Mouse (Mus musculus): ENCODE measurements around the gene Opcml. TPM values are rescaled to one million over a fixed set of nuclear protein-coding genes. Genes with fewer than 3 reads are reported as not detected.

The Opcml gene
- polyA plus RNA-seq, 1 experiment from 2014 or later = 2.5 TPM

DNA sequence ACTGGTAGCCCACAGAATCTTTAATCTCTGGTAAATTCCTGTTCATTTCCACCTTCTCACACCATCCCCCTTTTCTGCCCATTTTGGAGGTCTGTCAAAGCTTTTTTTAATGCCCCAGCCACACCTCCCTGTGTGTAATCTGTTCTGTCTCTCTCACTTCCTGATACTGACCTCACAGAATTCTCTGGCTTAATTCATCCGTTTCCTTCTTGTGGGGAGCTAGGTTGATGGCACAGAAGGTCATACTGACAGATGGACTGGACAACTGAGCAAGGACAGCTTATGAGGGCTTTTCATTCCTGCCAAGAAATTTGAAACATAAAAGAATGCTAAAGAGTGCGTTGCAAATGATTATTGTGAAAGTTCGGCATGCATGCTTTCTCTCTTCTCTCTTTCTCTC is 126.7 kb downstream of the Opcml start:
- Histone ChIP-seq H3K27me3 (ENCODE audit: insufficient read depth, poor library complexity, severe bottlenecking) (no peaks in the 10 kb centered on the region), H3K4me3 (no peak overlapping the region), H3K36me3 (no peaks in the 10 kb centered on the region), H3K27ac (no peak overlapping the region), H3K4me1 (replicated peaks) (no peaks in the 10 kb centered on the region), H3K9me3 (no peaks in the 10 kb centered on the region)
- no peak for DNase-seq (ENCODE audit: low spot score)
- WGBS = 64% methylated on average over 3 of the region's 3 CpGs

DNA sequence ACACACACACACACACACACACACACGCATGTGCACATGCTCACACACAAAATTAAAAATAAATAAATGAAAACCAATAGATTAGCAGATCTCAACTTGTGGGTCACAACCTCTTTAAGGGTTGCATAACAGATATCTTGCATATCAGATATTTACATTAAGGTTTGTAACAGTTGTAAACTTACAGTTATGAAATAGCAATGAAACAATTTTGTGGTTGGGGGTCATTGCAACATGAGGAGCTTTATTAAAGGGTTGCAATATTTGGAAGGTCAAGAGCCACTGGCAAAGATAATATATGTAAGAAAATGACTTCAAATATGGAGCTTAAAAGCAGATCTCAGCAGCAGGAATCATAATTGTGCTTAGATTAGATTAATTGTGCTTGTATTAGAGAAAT is 132.9 kb downstream of the Opcml start:
- DNase-seq (ENCODE audit: low spot score) = no peak
- Histone ChIP-seq H3K27me3 (ENCODE audit: insufficient read depth, poor library complexity, severe bottlenecking) (no peaks in the 10 kb centered on the region), H3K9me3 (no peaks in the 10 kb centered on the region), H3K4me3 (no peak overlapping the region), H3K27ac (no peak overlapping the region), H3K4me1 (replicated peaks) (no peaks in the 10 kb centered on the region), H3K36me3 (no peaks in the 10 kb centered on the region)
- WGBS = 87% methylated on average over 1 of the region's 1 CpGs

GRCm38 (mm10) chr9:27923945-27924825 is 133.6 kb downstream of the Opcml start:
- Histone ChIP-seq H3K27me3 (ENCODE audit: insufficient read depth, poor library complexity, severe bottlenecking) (no peaks in the 10 kb centered on the region), H3K4me1 (replicated peaks) (no peaks in the 10 kb centered on the region), H3K9me3 (no peaks in the 10 kb centered on the region), H3K36me3 (no peaks in the 10 kb centered on the region), H3K4me3 (no peak overlapping the region), H3K27ac (no peak overlapping the region)
- DNase-seq (ENCODE audit: low spot score) = no peak
- WGBS = 74% methylated on average over 4 of the region's 4 CpGs

DNA sequence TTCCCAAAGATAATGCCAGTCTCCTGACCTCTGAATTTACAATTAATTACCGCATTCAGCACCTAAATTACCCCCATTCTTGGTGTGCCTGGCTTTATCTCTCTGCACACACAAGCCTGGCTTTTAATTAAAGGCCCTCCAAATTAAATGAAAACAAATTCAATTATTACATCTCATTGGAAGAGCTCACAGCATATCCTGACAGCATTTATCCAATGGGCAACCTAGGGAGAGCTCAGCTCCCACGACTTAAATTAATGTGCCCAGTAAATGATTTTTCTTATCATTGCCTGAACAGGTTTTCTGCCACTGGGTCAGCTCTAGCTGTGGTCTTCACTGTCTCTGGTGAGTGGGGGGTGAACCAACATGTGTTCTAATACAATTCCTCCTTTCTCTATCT is 135.1 kb downstream of the Opcml start:
- no peak for DNase-seq (ENCODE audit: low spot score)
- Histone ChIP-seq H3K36me3 (no peaks in the 10 kb centered on the region), H3K4me3 (no peak overlapping the region), H3K9me3 (no peaks in the 10 kb centered on the region), H3K4me1 (replicated peaks) (no peaks in the 10 kb centered on the region), H3K27ac (no peak overlapping the region), H3K27me3 (ENCODE audit: insufficient read depth, poor library complexity, severe bottlenecking) (no peaks in the 10 kb centered on the region)
- WGBS = 80% methylated on average over 2 of the region's 2 CpGs

DNA sequence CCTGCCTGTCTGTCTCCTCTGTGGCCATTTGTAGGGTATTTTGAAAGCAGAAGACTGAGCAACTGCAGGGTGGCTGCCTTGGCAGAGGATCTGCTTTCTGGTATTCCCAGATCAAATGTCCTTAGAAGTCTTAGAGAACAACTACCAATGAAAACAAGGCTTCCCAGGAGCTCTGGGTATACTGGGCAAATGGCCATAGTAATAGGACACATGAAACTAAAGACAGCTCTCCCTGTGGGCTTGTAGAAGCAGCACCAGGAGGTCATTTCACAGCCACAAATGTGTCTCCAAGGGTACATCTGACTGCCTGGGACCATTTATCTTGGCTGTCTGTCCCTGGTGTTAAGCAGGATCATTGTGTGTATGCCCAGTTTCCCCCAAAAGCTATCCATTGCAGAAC is 146.7 kb downstream of the Opcml start:
- Histone ChIP-seq H3K27ac (no peak overlapping the region), H3K27me3 (ENCODE audit: insufficient read depth, poor library complexity, severe bottlenecking) (no peaks in the 10 kb centered on the region), H3K36me3 (no peaks in the 10 kb centered on the region), H3K4me3 (no peak overlapping the region), H3K9me3 (no peaks in the 10 kb centered on the region), H3K4me1 (replicated peaks) (no peaks in the 10 kb centered on the region)
- DNase-seq (ENCODE audit: low spot score) = no peak

DNA sequence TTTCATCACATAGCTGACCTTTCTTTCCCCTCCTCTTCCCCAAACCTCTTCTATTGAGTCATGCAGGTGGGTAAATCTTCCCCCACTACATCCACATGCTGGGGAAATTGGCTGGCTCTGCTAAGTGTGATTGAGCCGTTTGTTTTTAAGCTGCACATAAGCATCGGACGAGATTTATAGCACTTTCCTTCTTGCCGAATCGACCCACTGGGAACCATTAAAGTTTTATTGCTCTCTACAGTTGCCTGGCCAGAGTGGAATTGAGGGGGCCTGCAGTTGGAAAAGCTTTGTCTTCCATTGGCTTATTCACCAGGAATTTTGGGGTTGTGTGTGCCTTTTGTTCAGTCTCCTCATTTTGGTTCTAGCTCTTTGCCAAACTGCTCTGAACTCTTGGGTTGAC is 147.1 kb downstream of the Opcml start:
- Histone ChIP-seq H3K4me3 (no peak overlapping the region), H3K27ac (no peak overlapping the region), H3K9me3 (no peaks in the 10 kb centered on the region), H3K36me3 (no peaks in the 10 kb centered on the region), H3K4me1 (replicated peaks) (no peaks in the 10 kb centered on the region), H3K27me3 (ENCODE audit: insufficient read depth, poor library complexity, severe bottlenecking) (no peaks in the 10 kb centered on the region)
- WGBS = 90% methylated on average over 5 of the region's 5 CpGs
- no peak for DNase-seq (ENCODE audit: low spot score)

DNA sequence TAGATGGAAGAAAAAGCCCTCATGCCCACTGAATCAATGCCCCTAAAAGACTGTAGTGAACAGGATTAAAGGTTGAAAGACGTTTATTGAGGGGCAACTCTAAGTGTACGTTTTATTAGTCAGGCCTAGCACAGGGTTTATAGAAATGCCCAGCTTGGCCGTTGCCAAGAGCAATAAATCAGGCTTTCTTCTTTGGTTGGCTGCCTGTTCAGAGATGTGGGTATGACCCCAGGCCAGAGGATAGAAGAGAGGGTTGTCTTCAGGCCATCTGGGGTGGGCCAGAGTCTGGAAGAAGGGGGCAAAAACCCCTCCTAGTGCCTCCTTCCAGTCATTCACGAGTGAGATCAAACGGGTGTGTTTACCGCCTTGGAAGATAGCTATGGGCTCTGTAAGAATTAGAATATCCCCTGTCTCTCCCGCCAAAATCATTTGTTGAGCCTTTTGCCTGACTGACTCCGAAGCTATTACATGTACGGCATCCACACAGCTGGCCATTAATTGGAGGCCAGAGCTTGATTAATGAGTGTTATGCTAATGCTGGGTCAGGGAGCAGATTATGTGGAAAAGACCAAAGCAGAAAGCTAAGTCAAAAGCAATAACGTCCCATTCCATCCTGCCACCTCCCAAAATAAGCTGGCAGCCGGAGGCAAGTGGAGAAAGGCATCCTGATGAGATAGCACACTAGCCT is 154.9 kb downstream of the Opcml start:
- H3K4me3 ChIP-seq = no peak overlapping the region
- H3K4me1 ChIP-seq (replicated peaks) = no peaks in the 10 kb centered on the region
- WGBS = 74% methylated on average over 11 of the region's 11 CpGs
- no peaks in the 10 kb centered on the region for H3K27me3 ChIP-seq (ENCODE audit: insufficient read depth, poor library complexity, severe bottlenecking)
- H3K9me3 ChIP-seq = no peaks in the 10 kb centered on the region
- no peak for DNase-seq (ENCODE audit: low spot score)
- no peak overlapping the region for H3K27ac ChIP-seq
- H3K36me3 ChIP-seq = no peaks in the 10 kb centered on the region

DNA sequence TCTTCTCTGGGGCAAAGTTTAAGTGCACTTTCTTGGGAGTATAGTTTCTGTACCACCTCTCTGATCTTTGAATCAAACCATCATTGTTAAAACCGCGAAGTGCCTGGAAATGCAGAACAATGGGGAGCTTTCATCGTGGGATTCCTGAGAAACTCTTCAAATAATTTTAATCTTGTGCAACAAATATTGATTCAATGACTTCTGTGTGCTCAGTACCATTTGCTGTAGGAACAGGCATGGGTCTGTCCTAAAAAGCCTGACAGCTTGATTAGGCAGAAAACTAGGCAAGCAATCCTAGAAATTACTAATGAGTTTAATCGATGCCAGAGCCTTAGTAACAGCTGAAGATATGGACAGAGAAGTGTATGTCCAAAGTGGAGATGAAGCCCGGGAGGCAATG is 160.5 kb downstream of the Opcml start:
- DNase-seq (ENCODE audit: low spot score) = no peak
- 55% methylated on average over 5 of the region's 5 CpGs for WGBS
- no peaks in the 10 kb centered on the region for H3K27me3 ChIP-seq (ENCODE audit: insufficient read depth, poor library complexity, severe bottlenecking)
- H3K4me1 ChIP-seq (replicated peaks) = peaks cover 5% of the 10 kb centered on the region
- no peak overlapping the region for H3K27ac ChIP-seq
- no peaks in the 10 kb centered on the region for H3K9me3 ChIP-seq
- H3K36me3 ChIP-seq = no peaks in the 10 kb centered on the region
- no peak overlapping the region for H3K4me3 ChIP-seq

DNA sequence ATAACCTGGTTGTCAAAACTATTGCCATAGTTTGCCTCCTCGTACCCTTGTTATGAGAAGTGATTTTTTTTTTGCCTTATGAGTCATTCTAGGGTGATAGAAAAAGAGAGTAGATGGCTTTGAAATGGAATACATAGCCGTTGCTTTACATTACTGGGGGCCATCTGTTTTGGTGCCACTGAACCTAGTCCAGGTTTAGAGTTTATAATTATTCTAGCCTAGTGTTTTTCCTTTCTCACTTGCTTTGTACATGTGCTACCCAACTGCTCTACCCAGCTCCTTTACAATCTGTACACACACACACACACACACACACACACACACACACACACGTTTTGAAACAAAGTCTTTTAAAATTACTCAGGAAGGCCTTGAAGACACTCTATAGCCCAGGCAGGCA is 171.1 kb downstream of the Opcml start:
- no peak overlapping the region for H3K4me3 ChIP-seq
- no peaks in the 10 kb centered on the region for H3K9me3 ChIP-seq
- DNase-seq (ENCODE audit: low spot score) = no peak
- H3K27me3 ChIP-seq (ENCODE audit: insufficient read depth, poor library complexity, severe bottlenecking) = no peaks in the 10 kb centered on the region
- H3K36me3 ChIP-seq = no peaks in the 10 kb centered on the region
- no peak overlapping the region for H3K27ac ChIP-seq
- H3K4me1 ChIP-seq (replicated peaks) = no peaks in the 10 kb centered on the region
- 90% methylated on average over 3 of the region's 3 CpGs for WGBS

DNA sequence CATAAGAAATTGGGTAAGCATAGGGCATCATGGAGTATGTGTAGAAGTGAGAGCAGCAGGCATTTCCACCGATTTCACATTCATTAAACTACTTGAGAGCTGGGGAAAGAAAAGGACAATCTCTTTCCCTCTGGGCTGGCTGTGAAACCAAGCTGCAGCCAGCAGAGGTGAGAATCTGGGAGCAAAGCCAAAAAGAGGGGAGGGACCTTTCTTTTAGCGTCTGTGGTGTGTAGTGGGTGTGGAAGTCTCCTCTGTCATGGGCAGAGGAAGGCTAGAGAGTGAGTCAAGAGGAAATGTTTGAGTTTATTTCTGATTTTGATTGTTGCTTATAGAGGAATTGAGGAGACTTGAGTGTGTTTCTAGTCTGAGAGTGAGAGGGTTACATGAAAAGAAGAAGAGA is 172.8 kb downstream of the Opcml start:
- 75% methylated on average over 2 of the region's 2 CpGs for WGBS
- no peaks in the 10 kb centered on the region for H3K27me3 ChIP-seq (ENCODE audit: insufficient read depth, poor library complexity, severe bottlenecking)
- no peak for DNase-seq (ENCODE audit: low spot score)
- no peaks in the 10 kb centered on the region for H3K36me3 ChIP-seq
- no peak overlapping the region for H3K27ac ChIP-seq
- no peaks in the 10 kb centered on the region for H3K9me3 ChIP-seq
- no peaks in the 10 kb centered on the region for H3K4me1 ChIP-seq (replicated peaks)
- no peak overlapping the region for H3K4me3 ChIP-seq

GRCm38 (mm10) chr9:27964902-27965550 is 174.5 kb downstream of the Opcml start:
- WGBS = 87% methylated on average over 10 of the region's 10 CpGs
- Histone ChIP-seq H3K4me1 (replicated peaks) (no peaks in the 10 kb centered on the region), H3K36me3 (no peaks in the 10 kb centered on the region), H3K27me3 (ENCODE audit: insufficient read depth, poor library complexity, severe bottlenecking) (no peaks in the 10 kb centered on the region), H3K27ac (no peak overlapping the region), H3K9me3 (no peaks in the 10 kb centered on the region), H3K4me3 (no peak overlapping the region)
- DNase-seq (ENCODE audit: low spot score) = no peak

DNA sequence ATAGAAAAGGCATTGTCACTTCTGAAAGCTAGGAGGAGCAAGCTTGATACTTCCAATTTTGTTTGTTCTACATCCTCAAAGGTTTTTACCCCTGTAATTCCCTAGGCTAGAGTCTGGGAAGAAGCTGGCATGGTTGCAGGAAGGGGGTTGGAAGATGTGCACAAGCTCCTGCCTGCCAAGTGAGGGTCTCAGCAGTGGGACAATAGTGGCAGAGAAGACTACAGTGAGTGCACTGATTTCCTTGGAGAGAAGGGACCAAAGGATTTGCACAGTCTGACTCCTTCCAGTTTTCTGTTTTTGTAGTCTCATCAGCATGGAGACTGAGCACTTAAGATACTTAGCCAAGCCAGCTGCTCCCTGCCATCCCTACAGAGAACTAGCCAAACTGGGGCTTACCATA is 177.7 kb downstream of the Opcml start:
- H3K4me3 ChIP-seq = no peak overlapping the region
- no peaks in the 10 kb centered on the region for H3K27me3 ChIP-seq (ENCODE audit: insufficient read depth, poor library complexity, severe bottlenecking)
- no peaks in the 10 kb centered on the region for H3K4me1 ChIP-seq (replicated peaks)
- no peaks in the 10 kb centered on the region for H3K36me3 ChIP-seq
- no peaks in the 10 kb centered on the region for H3K9me3 ChIP-seq
- DNase-seq (ENCODE audit: low spot score) = no peak
- no peak overlapping the region for H3K27ac ChIP-seq

- H3K27me3 ChIP-seq (ENCODE audit: insufficient read depth, poor library complexity, severe bottlenecking) = no peaks in the 10 kb centered on the region
- DNase-seq (ENCODE audit: low spot score) = no peak
- no peak overlapping the region for H3K27ac ChIP-seq
- WGBS = 88% methylated on average over 5 of the region's 5 CpGs
- H3K36me3 ChIP-seq = no peaks in the 10 kb centered on the region
- H3K4me3 ChIP-seq = no peak overlapping the region
- no peaks in the 10 kb centered on the region for H3K4me1 ChIP-seq (replicated peaks)
- no peaks in the 10 kb centered on the region for H3K9me3 ChIP-seq
Observed at GRCm38 (mm10) chr9:27972293-27972692, 181.7 kb downstream of the Opcml start.

Measured in hindbrain, embryonic 10.5 days (tissue).